Mouse (Mus musculus): ENCODE results near the gene Mpeg1. TPM values are rescaled to one million over a fixed set of nuclear protein-coding genes. Genes with fewer than 3 reads are reported as not detected.

The Mpeg1 gene
- total and polyA plus RNA-seq, 3 experiments: 43.8 to 270 (median 68.0) TPM

- no peak overlapping the region for H3K4me3 ChIP-seq (replicated peaks in 1 of 3; ENCODE audit: low read depth in 2 of 3, low read length in 2 of 3, poor library complexity in 1 of 3)
- H3K27me3 ChIP-seq (replicated peaks): no peaks in the 10 kb centered on the region
- H3K79me2 ChIP-seq (replicated peaks; ENCODE audit: control insufficient read depth, extremely low read depth, insufficient read depth, poor library complexity, severe bottlenecking): peaks cover 4% of the 10 kb centered on the region
- H3K36me3 ChIP-seq (replicated peaks in 1 of 2; ENCODE audit: control insufficient read depth in 1 of 2, insufficient read depth in 1 of 2, low read length in 1 of 2): peaks cover 33 to 86% of the 10 kb centered on the region in 2 experiments
- no peak overlapping the region for H3K4me2 ChIP-seq (ENCODE audit: insufficient read depth, low read depth, poor library complexity, severe bottlenecking)
- no peak for DNase-seq (ENCODE audit: extremely low read depth)
- H3K4me1 ChIP-seq (ENCODE audit: control insufficient read depth in 1 of 2, insufficient read depth in 2 of 2): peaks cover 4 to 54% of the 10 kb centered on the region in 2 experiments; a peak in 3 of 4 replicates
- no peak overlapping the region for H3K27ac ChIP-seq (ENCODE audit: insufficient read depth, low read depth)
- no peaks in the 10 kb centered on the region for H3K9me3 ChIP-seq (replicated peaks; ENCODE audit: low read length)
- TF ChIP-seq ZMIZ1 (IDR thresholded peaks at IDR 0.05; ENCODE audit: low read depth, low read length) (no peak), ETS1 (conservative IDR thresholded peaks at IDR 0.05; ENCODE audit: low read depth, low read length) (no peak), ZC3H11A (IDR thresholded peaks at IDR 0.05; ENCODE audit: low read depth, low read length) (no peak), MEF2A (IDR thresholded peaks at IDR 0.05; ENCODE audit: borderline replicate concordance, low read depth, low read length) (no peak)
- dilution Hi-C loops (cut with MboI; ENCODE audit: extremely low pct_ligation_motif_present, extremely low pct_unique_long_range_greater_than_20kb, low sequenced_read_pairs): no loop called here
- in situ Hi-C loops (cut with MboI; ENCODE audit: low pct_ligation_motif_present, low pct_unique_long_range_greater_than_20kb, low sequenced_read_pairs): loop anchor here (10.0 to 25.0 kb wide), 2 partner anchors 359 to 481 kb away; no protein-coding TSS in a partner anchor
- H3K9ac ChIP-seq (ENCODE audit: insufficient read depth, low read depth): no peak overlapping the region
Measured at GRCm38 (mm10) chr19:12493453-12494186, 33.0 kb downstream of the Mpeg1 start.

- H3K27me3 ChIP-seq (replicated peaks): no peaks in the 10 kb centered on the region
- in situ Hi-C loops (cut with MboI; ENCODE audit: low pct_ligation_motif_present, low pct_unique_long_range_greater_than_20kb, low sequenced_read_pairs): loop anchor here (10.0 to 25.0 kb wide), 2 partner anchors 359 to 482 kb away; no protein-coding TSS in a partner anchor
- no peak overlapping the region for H3K9ac ChIP-seq (ENCODE audit: insufficient read depth, low read depth)
- TF ChIP-seq ZNF384 (IDR thresholded peaks at IDR 0.05; ENCODE audit: low read depth, low read length): no peak
- TF ChIP-seq JUND (conservative IDR thresholded peaks at IDR 0.05; ENCODE audit: low read depth, low read length): no peak
- no peak for TF ChIP-seq NELFE (IDR thresholded peaks at IDR 0.05; ENCODE audit: low read depth, low read length)
- TF ChIP-seq CHD2 (IDR thresholded peaks at IDR 0.05; ENCODE audit: low read length): no peak
- TF ChIP-seq POLR2A (IDR thresholded peaks at IDR 0.05; ENCODE audit: low read depth, low read length): no peak
- no peak for TF ChIP-seq MAZ (IDR thresholded peaks at IDR 0.05; ENCODE audit: low read depth, low read length)
- TF ChIP-seq ETS1 (conservative IDR thresholded peaks at IDR 0.05; ENCODE audit: low read depth, low read length): no peak
- TF ChIP-seq POLR2AphosphoS2 (IDR thresholded peaks at IDR 0.05; ENCODE audit: low read depth, low read length): no peak
- no peak for TF ChIP-seq SMC3 (IDR thresholded peaks at IDR 0.05; ENCODE audit: low read depth, low read length)
- no peak for TF ChIP-seq IRF4 (IDR thresholded peaks at IDR 0.05; ENCODE audit: low read depth, low read length)
- TF ChIP-seq HCFC1 (IDR thresholded peaks at IDR 0.05; ENCODE audit: low read depth, low read length): no peak
- TF ChIP-seq ZKSCAN1 (IDR thresholded peaks at IDR 0.05; ENCODE audit: borderline replicate concordance, low read depth, low read length): no peak
- no peak for TF ChIP-seq MAFK (IDR thresholded peaks at IDR 0.05; ENCODE audit: insufficient replicate concordance, low read length)
- dilution Hi-C loops (cut with MboI; ENCODE audit: extremely low pct_ligation_motif_present, extremely low pct_unique_long_range_greater_than_20kb, low sequenced_read_pairs): no loop called here
- H3K79me2 ChIP-seq (replicated peaks; ENCODE audit: control insufficient read depth, extremely low read depth, insufficient read depth, poor library complexity, severe bottlenecking): peaks cover 7% of the 10 kb centered on the region
- no peak for DNase-seq (ENCODE audit: extremely low read depth)
- H3K4me1 ChIP-seq (ENCODE audit: control insufficient read depth in 1 of 2, insufficient read depth in 2 of 2): peaks cover 4 to 53% of the 10 kb centered on the region in 2 experiments; a peak in 3 of 4 replicates
- no peak overlapping the region for H3K27ac ChIP-seq (ENCODE audit: insufficient read depth, low read depth)
- peaks cover 33 to 85% of the 10 kb centered on the region in 2 experiments for H3K36me3 ChIP-seq (replicated peaks in 1 of 2; ENCODE audit: control insufficient read depth in 1 of 2, insufficient read depth in 1 of 2, low read length in 1 of 2)
- no peak overlapping the region for H3K4me2 ChIP-seq (ENCODE audit: insufficient read depth, low read depth, poor library complexity, severe bottlenecking)
- H3K4me3 ChIP-seq (replicated peaks in 1 of 3; ENCODE audit: low read depth in 2 of 3, low read length in 2 of 3, poor library complexity in 1 of 3): no peak overlapping the region
- no peaks in the 10 kb centered on the region for H3K9me3 ChIP-seq (replicated peaks; ENCODE audit: low read length)
Measured at GRCm38 (mm10) chr19:12494187-12494458, 33.5 kb downstream of the Mpeg1 start.
